Comparison of ENCODE assay signal across 8 mouse cellular contexts in the genomic region with DNA sequence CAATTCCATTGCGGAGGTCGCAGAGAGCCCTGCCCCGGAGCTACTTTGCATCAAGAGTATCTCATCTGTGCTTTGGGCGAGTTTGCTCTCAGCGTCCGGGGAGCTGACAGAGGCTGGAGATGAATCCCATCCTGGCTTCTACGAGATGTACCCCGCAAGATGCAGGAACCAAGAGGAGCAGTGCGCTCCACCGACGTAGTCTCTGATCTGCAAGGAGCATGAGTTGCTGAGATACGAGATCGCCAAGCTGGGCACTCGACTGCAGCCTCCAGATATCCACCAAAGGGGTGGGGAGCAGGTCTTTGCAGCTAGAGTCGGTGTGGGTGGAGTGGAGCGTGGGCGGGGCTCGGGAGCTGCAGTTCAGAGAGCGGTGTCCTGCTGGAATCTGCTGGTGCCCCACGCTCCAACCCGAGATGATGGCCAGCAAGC. TPM values are rescaled to one million over a fixed set of nuclear protein-coding genes. Genes with fewer than 3 reads are reported as not detected.
A peak's percentile ranks its signal among the peaks of the same experiment; 100 is the strongest.
DNase-seq lines count a peak whose midpoint lies in the region; ATAC-seq and TF ChIP-seq lines count a peak whose summit lies in the region.

A gene (plus strand): TSS at position 336 of the 429 bp plus-strand sequence.

- peaks cover 0 to 19% of the 10 kb centered on the region in 2 experiments for H3K4me1 ChIP-seq in MEL (ENCODE audit: control insufficient read depth in 1 of 2, insufficient read depth in 2 of 2, low read length in 2 of 2)
- H3K4me1 ChIP-seq in forebrain, embryonic 16.5 days (replicated peaks; ENCODE audit: control insufficient read depth, insufficient read depth, low read length): peaks cover 5% of the 10 kb centered on the region; the same call in 1 of the 2 replicates
- peaks cover 21% of the 10 kb centered on the region for H3K4me1 ChIP-seq in liver, embryonic 16.5 days (ENCODE audit: control insufficient read depth, low read depth, low read length)
- H3K4me1 ChIP-seq in neural tube, embryonic 13.5 days (replicated peaks): peaks cover 7% of the 10 kb centered on the region

- DNase-seq in MEL (ENCODE audit: low read depth, low spot score): peak; percentile 91
- DNase-seq in cerebellum, adult 11-12 months: peak; percentile 74
- DNase-seq in heart, postnatal 14 days: peak; percentile 68 to 73
- DNase-seq in kidney, postnatal 4 days: peak; percentile 79 to 86
- DNase-seq in testis, postnatal 14 days (ENCODE audit: low spot score): peak; percentile 63

- TF ChIP-seq CTCF in MEL (IDR thresholded peaks at IDR 0.05 in 2 of 3, conservative IDR thresholded peaks at IDR 0.05 in 1 of 3; ENCODE audit: control insufficient read depth in 1 of 3, insufficient read depth in 1 of 3, low read depth in 2 of 3, low read length in 3 of 3, poor library complexity in 1 of 3, severe bottlenecking in 1 of 3): no peak

- 0% methylated on average over 21 of the region's 21 CpGs for whole genome bisulfite sequencing in forebrain, embryonic 16.5 days
- under 1% methylated on average over 21 of the region's 21 CpGs for WGBS in liver, embryonic 16.5 days (ENCODE audit: insufficient replicate concordance)
- under 1% methylated on average over 21 of the region's 21 CpGs for WGBS in neural tube, embryonic 13.5 days

- no peaks in the 10 kb centered on the region for H3K27me3 ChIP-seq in MEL (ENCODE audit: control insufficient read depth in 1 of 2, insufficient read depth in 2 of 2, low read length in 2 of 2)
- H3K27me3 ChIP-seq in forebrain, embryonic 16.5 days (replicated peaks; ENCODE audit: control insufficient read depth, insufficient read depth, low read length): no peaks in the 10 kb centered on the region
- no peaks in the 10 kb centered on the region for H3K27me3 ChIP-seq in liver, embryonic 16.5 days (ENCODE audit: control insufficient read depth, insufficient read depth, low read depth, low read length)
- H3K27me3 ChIP-seq in neural tube, embryonic 13.5 days: no peaks in the 10 kb centered on the region

- peak within 1 kb of the TSS; percentile 66 for H3K27ac ChIP-seq in MEL (ENCODE audit: control insufficient read depth, low read depth, low read length)
- no peak within 1 kb of the TSS for H3K27ac ChIP-seq in forebrain, embryonic 16.5 days (ENCODE audit: low read length)
- H3K27ac ChIP-seq in liver, embryonic 16.5 days (ENCODE audit: low read length): peak within 1 kb of the TSS; percentile 98
- 0 out of 2 replicates have a peak within 1 kb of the TSS, but pooled peaks have one; percentile 46 for H3K27ac ChIP-seq in neural tube, embryonic 13.5 days (replicated peaks)

- peak; percentile 72 for ATAC-seq in forebrain, embryonic 16.5 days
- ATAC-seq in liver, embryonic 16.5 days (ENCODE audit: low read depth): peak; percentile 92
- ATAC-seq in neural tube, embryonic 13.5 days (ENCODE audit: low read depth): peak; percentile 83

- H3K9me3 ChIP-seq in MEL (replicated peaks; ENCODE audit: insufficient read depth, low read length): no peaks in the 10 kb centered on the region
- H3K9me3 ChIP-seq in forebrain, embryonic 16.5 days (ENCODE audit: control insufficient read depth, low read length): no peaks in the 10 kb centered on the region
- H3K9me3 ChIP-seq in liver, embryonic 16.5 days (replicated peaks; ENCODE audit: control insufficient read depth, low read length): peaks cover 6% of the 10 kb centered on the region; the same call in 1 of the 2 replicates
- H3K9me3 ChIP-seq in neural tube, embryonic 13.5 days: no peaks in the 10 kb centered on the region

- H3K9ac ChIP-seq in MEL (ENCODE audit: control insufficient read depth, low read depth, low read length, poor library complexity, severe bottlenecking): peak within 1 kb of the TSS; percentile 71
- peak within 1 kb of the TSS; percentile 71 for H3K9ac ChIP-seq in forebrain, embryonic 16.5 days (replicated peaks; ENCODE audit: low read depth, low read length)
- H3K9ac ChIP-seq in liver, embryonic 16.5 days (ENCODE audit: low read depth, low read length): peak within 1 kb of the TSS; percentile 86
- peak within 1 kb of the TSS; percentile 76 for H3K9ac ChIP-seq in neural tube, embryonic 13.5 days

- peak within 1 kb of the TSS; percentile 98 for H3K4me2 ChIP-seq in forebrain, embryonic 16.5 days (ENCODE audit: low read length)
- peak within 1 kb of the TSS; percentile 89 for H3K4me2 ChIP-seq in liver, embryonic 16.5 days (ENCODE audit: low read depth, low read length)
- peak within 1 kb of the TSS; percentile 97 for H3K4me2 ChIP-seq in neural tube, embryonic 13.5 days

- TF ChIP-seq EP300 in MEL (IDR thresholded peaks at IDR 0.05; ENCODE audit: low read depth in 1 of 2, low read length in 2 of 2): peak; percentile 53 to 78; a peak in 3 of 4 replicates

- H3K79me2 ChIP-seq in MEL (ENCODE audit: control insufficient read depth, insufficient read depth, low read length, poor library complexity): no peaks in the 10 kb centered on the region

- H3K4me3 ChIP-seq in MEL (ENCODE audit: control insufficient read depth in 1 of 2, insufficient read depth in 1 of 2, low read depth in 2 of 2, low read length in 2 of 2): peak within 1 kb of the TSS; percentile 72 to 86
- peak within 1 kb of the TSS; percentile 60 for H3K4me3 ChIP-seq in forebrain, embryonic 16.5 days (replicated peaks; ENCODE audit: low read length)
- H3K4me3 ChIP-seq in liver, embryonic 16.5 days (ENCODE audit: low read depth, low read length): peak within 1 kb of the TSS; percentile 71
- H3K4me3 ChIP-seq in neural tube, embryonic 13.5 days: peak within 1 kb of the TSS; percentile 58

- peaks cover 0 to 5% of the 10 kb centered on the region in 2 experiments; a peak in 2 of 4 replicates for H3K36me3 ChIP-seq in MEL (ENCODE audit: control insufficient read depth in 1 of 2, insufficient read depth in 2 of 2, low read length in 2 of 2)
- no peaks in the 10 kb centered on the region for H3K36me3 ChIP-seq in forebrain, embryonic 16.5 days (ENCODE audit: control insufficient read depth, insufficient read depth)
- peaks cover 11% of the 10 kb centered on the region for H3K36me3 ChIP-seq in liver, embryonic 16.5 days (ENCODE audit: control insufficient read depth, insufficient read depth)
- H3K36me3 ChIP-seq in neural tube, embryonic 13.5 days: no peaks in the 10 kb centered on the region

- intact Hi-C loops in heart, postnatal 14 days (cut with DNase I): loop anchor here (5.0 kb wide), 1 partner anchor 56 kb away; a partner anchor contains a TSS

- TF ChIP-seq RAD21 in MEL (IDR thresholded peaks at IDR 0.05; ENCODE audit: low read depth, low read length): no peak

- no peak for TF ChIP-seq POLR2A in MEL (IDR thresholded peaks at IDR 0.05; ENCODE audit: control insufficient read depth in 1 of 2, insufficient read depth in 1 of 2, low read depth in 1 of 2, low read length in 2 of 2, poor library complexity in 1 of 2)

TF ChIP-seq in MEL, 35 proteins besides CTCF, POLR2A, EP300 and RAD21 (continues in another document):
- no peak for TF ChIP-seq ZC3H11A (IDR thresholded peaks at IDR 0.05; ENCODE audit: low read depth, low read length)
- TF ChIP-seq POLR2AphosphoS5 (IDR thresholded peaks at IDR 0.05; ENCODE audit: borderline replicate concordance, low read depth, low read length): no peak
- no peak for TF ChIP-seq BHLHE40 (IDR thresholded peaks at IDR 0.05; ENCODE audit: borderline replicate concordance, low read depth, low read length)
- no peak for TF ChIP-seq NRF1 (IDR thresholded peaks at IDR 0.05; ENCODE audit: insufficient read depth, low read depth, low read length, poor library complexity, severe bottlenecking)
- no peak for TF ChIP-seq JUND (IDR thresholded peaks at IDR 0.05; ENCODE audit: low read depth, low read length)
- no peak for TF ChIP-seq POLR2AphosphoS2 (IDR thresholded peaks at IDR 0.05; ENCODE audit: low read length)
- peak; percentile 82 for TF ChIP-seq TCF12 (IDR thresholded peaks at IDR 0.05; ENCODE audit: low read depth, low read length)
- no peak for TF ChIP-seq MYB (IDR thresholded peaks at IDR 0.05; ENCODE audit: low read depth, low read length)
- TF ChIP-seq GABPA (IDR thresholded peaks at IDR 0.05; ENCODE audit: low read depth, low read length): no peak
- TF ChIP-seq TBP (IDR thresholded peaks at IDR 0.05; ENCODE audit: low read depth, low read length): no peak
- no peak for TF ChIP-seq E2F4 (IDR thresholded peaks at IDR 0.05; ENCODE audit: borderline replicate concordance, low read depth, low read length)
- no peak for TF ChIP-seq MEF2A (IDR thresholded peaks at IDR 0.05; ENCODE audit: extremely low read depth, insufficient replicate concordance, low read depth, low read length, poor library complexity, severe bottlenecking)
- no peak for TF ChIP-seq RCOR1 (IDR thresholded peaks at IDR 0.05; ENCODE audit: low read depth, low read length)
- TF ChIP-seq ETS1 (IDR thresholded peaks at IDR 0.05; ENCODE audit: low read depth, low read length): peak; percentile 52
- TF ChIP-seq KAT2A (conservative IDR thresholded peaks at IDR 0.05; ENCODE audit: low read depth, low read length): no peak
- no peak for TF ChIP-seq MAFK (IDR thresholded peaks at IDR 0.05; ENCODE audit: borderline replicate concordance, low read depth, low read length)
- TF ChIP-seq GATA1 (IDR thresholded peaks at IDR 0.05; ENCODE audit: low read depth, low read length): peak; percentile 75
- no peak for TF ChIP-seq ZKSCAN1 (IDR thresholded peaks at IDR 0.05; ENCODE audit: low read depth, low read length)
- TF ChIP-seq MYC (IDR thresholded peaks at IDR 0.05; ENCODE audit: low read depth, low read length): no peak
- TF ChIP-seq MAX (IDR thresholded peaks at IDR 0.05; ENCODE audit: low read length): no peak
- TF ChIP-seq SIN3A (IDR thresholded peaks at IDR 0.05; ENCODE audit: low read length): peak; percentile 20; the same call in 1 of the 2 replicates
- no peak for TF ChIP-seq ZMIZ1 (IDR thresholded peaks at IDR 0.05; ENCODE audit: low read depth, low read length)
- TF ChIP-seq USF2 (IDR thresholded peaks at IDR 0.05; ENCODE audit: borderline replicate concordance in 1 of 2, insufficient read depth in 1 of 2, low read depth in 1 of 2, low read length in 2 of 2): no peak
- peak; percentile 50; the same call in 1 of the 2 replicates for TF ChIP-seq MXI1 (IDR thresholded peaks at IDR 0.05; ENCODE audit: low read depth, low read length)
- no peak for TF ChIP-seq CHD1 (IDR thresholded peaks at IDR 0.05; ENCODE audit: low read depth, low read length)
- no peak for TF ChIP-seq CHD2 (IDR thresholded peaks at IDR 0.05; ENCODE audit: low read length)

RNA-seq across cellular contexts. Expression of the gene that starts here (rescaled TPM):
- total RNA-seq in MEL (2012; rRNA removed): 8.8 and 17.5 TPM in 2 replicates
- 10 to 100 TPM in 1 of 2 experiments, not detected in 1; 37.0 TPM for polyA plus RNA-seq in MEL (2012; ENCODE audit: insufficient read depth in 1 of 2, insufficient read length in 2 of 2, low read depth in 1 of 2, low replicate concordance in 2 of 2, missing spikeins in 1 of 2)
- polyA plus RNA-seq in forebrain, embryonic 16.5 days (2015; fragmentation: Nextera tagmentation; extraction: Ambion mirVana): 21.2 and 28.1 TPM in 2 replicates
- 10 to 100 TPM; 67.6 to 87.8 TPM for total RNA-seq in heart, postnatal 14 days (2021)
- 486 and 542 TPM in 2 replicates for polyA plus RNA-seq in liver, embryonic 16.5 days (2015; fragmentation: Nextera tagmentation; extraction: Ambion mirVana)
- 17.4 and 18.3 TPM in 2 replicates for polyA plus RNA-seq in neural tube, embryonic 13.5 days (2015; fragmentation: Nextera tagmentation; extraction: Ambion mirVana)

Comparison
In these comparisons a context has a peak if more than half of its experiments do, and no peak if none do; other contexts are left out.
1. RNA of the gene that starts here (polyA plus RNA-seq): 486 to 542 TPM in liver, embryonic 16.5 days; 37.0 TPM in MEL, 21.2 to 28.1 TPM in forebrain, embryonic 16.5 days and 17.4 to 18.3 TPM in neural tube, embryonic 13.5 days; every median in the first group is over 10 times any median in the second.
2. Peak in every context shown above with its lines, with median percentiles within 50 percentile points of each other: DNase-seq, H3K4me3 ChIP-seq, H3K9ac ChIP-seq, ATAC-seq and H3K4me2 ChIP-seq.